Mouse (Mus musculus) subcutaneous adipose tissue, adult 2 months (tissue): Measurements from ENCODE around the gene Bicdl2. TPM values are rescaled to one million over a fixed set of nuclear protein-coding genes. Genes with fewer than 3 reads are reported as not detected.

Source experiments
- polyA plus RNA-seq: library from polyadenylated mRNA; depleted of rRNA; stranded (reverse); fragments of >200 nt; gene quantifications from 2 replicates; pipeline ENCODE4 v1.2.3, GENCODE M21; 2012; ENCODE audit warnings: low replicate concordance; rRNA removed

Bicdl2 gene
- polyA plus RNA-seq: 0.09 and 0.81 TPM in 2 replicates

DNA sequence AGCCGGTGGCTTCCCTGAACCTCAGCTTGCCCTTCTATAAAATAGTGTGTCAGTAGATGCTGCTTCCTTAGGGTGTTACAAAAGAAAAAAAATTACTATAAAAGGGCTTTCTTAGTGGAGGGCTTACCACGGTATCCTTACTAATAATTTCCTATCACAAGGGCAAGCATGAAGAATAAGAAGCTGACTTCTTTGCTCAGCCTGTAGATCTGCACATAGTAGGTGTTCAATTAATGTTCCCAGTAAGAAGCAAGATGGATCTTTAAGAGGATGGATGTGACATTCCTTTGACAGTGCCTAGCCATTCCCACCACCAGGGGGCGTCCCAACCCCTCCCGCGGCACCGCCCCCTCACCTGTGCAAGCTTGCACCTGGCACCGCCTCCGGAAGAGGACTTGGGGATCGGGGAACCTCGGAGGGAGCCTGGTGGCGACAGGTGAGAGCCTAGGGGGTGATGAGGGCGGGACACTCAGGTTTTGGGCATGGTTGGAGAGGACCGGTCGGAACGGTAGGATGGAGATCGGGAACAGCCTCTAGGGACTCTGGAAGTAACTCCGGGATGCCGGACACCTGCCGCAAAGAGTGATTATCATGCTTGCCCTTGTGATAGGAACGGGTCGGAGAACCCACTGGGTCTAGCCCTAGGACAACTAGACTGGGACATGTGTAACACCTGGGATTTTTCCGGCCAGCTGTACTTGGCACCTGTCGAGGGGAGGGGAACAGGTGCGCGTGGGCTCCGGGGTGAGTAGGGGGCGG, at the start of gene Bicdl2:
Gene Bicdl2, plus strand, starts transcription at position 390 of the 759 bp plus-strand sequence.

GRCm38 (mm10) chr17:23644613-23645495, 15.5 kb upstream of the Bicdl2 start, which contains the start of gene Mmp25:
Gene Mmp25, minus strand, starts transcription at chr17:23645277.

DNA sequence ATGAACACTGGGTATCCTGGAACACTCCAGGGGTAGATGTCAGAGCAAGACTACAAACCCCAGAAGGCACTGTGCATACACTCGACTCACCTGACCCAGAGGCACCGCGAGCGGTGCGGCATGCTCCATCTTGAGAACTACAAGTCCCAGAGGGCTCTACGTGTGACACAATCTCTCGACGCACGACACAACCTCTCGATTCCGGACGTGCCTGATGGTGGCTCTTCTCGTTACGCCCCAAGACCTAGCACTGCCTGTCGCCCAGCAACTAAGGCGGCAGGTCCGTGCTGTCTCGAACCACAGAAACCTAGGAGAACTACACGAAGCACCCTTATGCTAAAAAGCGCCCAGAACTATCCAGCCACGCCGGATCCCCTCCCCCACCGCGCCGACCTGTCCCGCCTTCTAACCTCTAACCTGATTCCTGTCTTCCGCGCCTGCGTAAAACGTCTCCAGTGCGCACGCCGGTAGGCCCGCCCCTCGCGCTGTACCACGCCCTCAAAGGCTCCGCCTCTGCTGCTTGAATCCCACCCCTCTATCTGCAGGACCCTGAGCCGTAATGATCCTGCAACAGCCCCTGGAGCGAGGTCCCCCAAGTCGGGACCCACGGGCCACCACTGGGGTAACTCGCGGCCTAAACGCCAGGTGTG, 13.2 kb downstream of the Bicdl2 start, which contains the start of the genes Hcfc1r1 and Thoc6:
Gene Hcfc1r1, plus strand, starts transcription at position 173 of the 650 bp plus-strand sequence.
Gene Thoc6, minus strand, starts transcription at position 459 of the 650 bp plus-strand sequence.

GRCm38 (mm10) chr17:23677236-23677679, 17.0 kb downstream of the Bicdl2 start, which contains the start of gene Tnfrsf12a:
Gene Tnfrsf12a, minus strand, starts transcription at chr17:23677468.

GRCm38 (mm10) chr17:23679127-23679835, 19.0 kb downstream of the Bicdl2 start, which contains the start of gene Cldn6:
Gene Cldn6, plus strand, starts transcription at chr17:23679249.

GRCm38 (mm10) chr17:23683856-23684672, 23.8 kb downstream of the Bicdl2 start, which contains the start of gene Cldn9:
Gene Cldn9, minus strand, starts transcription at chr17:23684026.

Other genes starting within 250 kb of the Bicdl2 start
- not detected in 2 replicates for gene Vmn2r117, start 180.8 kb upstream of the Bicdl2 start, polyA plus RNA-seq
- 9.9 and 21.8 TPM in 2 replicates for gene Zfp213, start 96.3 kb upstream of the Bicdl2 start, polyA plus RNA-seq
- 7.4 and 18.3 TPM in 2 replicates for gene Zfp13, start 61.0 kb upstream of the Bicdl2 start, polyA plus RNA-seq
- gene Zscan10, start 59.6 kb upstream of the Bicdl2 start, polyA plus RNA-seq: 0.05 and 0.09 TPM in 2 replicates
- gene Mmp25, start 15.2 kb upstream of the Bicdl2 start, polyA plus RNA-seq: 0.37 and 1.3 TPM in 2 replicates
- gene Hcfc1r1, start 13.1 kb downstream of the Bicdl2 start, polyA plus RNA-seq: 347 and 380 TPM in 2 replicates
- 23.8 and 34.1 TPM in 2 replicates for gene Thoc6, start 13.4 kb downstream of the Bicdl2 start, polyA plus RNA-seq
- 16.6 and 25.7 TPM in 2 replicates for gene Tnfrsf12a, start 17.0 kb downstream of the Bicdl2 start, polyA plus RNA-seq
- 1.6 TPM in 1 of 2 replicates, not detected in the other for gene Cldn6, start 18.7 kb downstream of the Bicdl2 start, polyA plus RNA-seq
- 1.7 TPM in 1 of 2 replicates, not detected in the other for gene Cldn9, start 23.5 kb downstream of the Bicdl2 start, polyA plus RNA-seq
- gene 1520401A03Rik, start 62.3 kb downstream of the Bicdl2 start, polyA plus RNA-seq: 0.05 and 0.06 TPM in 2 replicates
- gene Pkmyt1, start 65.8 kb downstream of the Bicdl2 start, polyA plus RNA-seq: 22.6 and 25.7 TPM in 2 replicates
- 37.7 and 88.3 TPM in 2 replicates for gene Paqr4, start 80.4 kb downstream of the Bicdl2 start, polyA plus RNA-seq
- 0.10 and 0.24 TPM in 2 replicates for gene Kremen2, start 85.3 kb downstream of the Bicdl2 start, polyA plus RNA-seq
- 51.7 and 65.7 TPM in 2 replicates for gene Flywch1, start 111.1 kb downstream of the Bicdl2 start, polyA plus RNA-seq
- 5.5 and 18.8 TPM in 2 replicates for gene Flywch2, start 125.6 kb downstream of the Bicdl2 start, polyA plus RNA-seq
- gene Srrm2, start 130.0 kb downstream of the Bicdl2 start, polyA plus RNA-seq: 400 and 623 TPM in 2 replicates
- 589 and 702 TPM in 2 replicates for gene Elob, start 168.6 kb downstream of the Bicdl2 start, polyA plus RNA-seq
- gene Prss33, start 175.6 kb downstream of the Bicdl2 start, polyA plus RNA-seq: 0.09 and 0.33 TPM in 2 replicates
- not detected in 2 replicates for gene Prss32, start 183.3 kb downstream of the Bicdl2 start, polyA plus RNA-seq
- gene Prss41, start 183.7 kb downstream of the Bicdl2 start, polyA plus RNA-seq: 0.32 and 0.64 TPM in 2 replicates
- gene Prss21, start 207.6 kb downstream of the Bicdl2 start, polyA plus RNA-seq: 0.09 TPM in 1 of 2 replicates, not detected in the other
- gene Dcpp1, start 220.4 kb downstream of the Bicdl2 start, polyA plus RNA-seq: not detected in 2 replicates
- gene Dcpp2, start 220.4 kb downstream of the Bicdl2 start, polyA plus RNA-seq: not detected in 2 replicates